Mouse (Mus musculus): Measurements from ENCODE around the gene Ccz1. TPM values are rescaled to one million over a fixed set of nuclear protein-coding genes. Genes with fewer than 3 reads are reported as not detected.

Ccz1 gene
- 33.4 and 34.1 TPM in 2 replicates for polyA plus RNA-seq (2015; fragmentation: Nextera tagmentation; extraction: Ambion mirVana)

DNA sequence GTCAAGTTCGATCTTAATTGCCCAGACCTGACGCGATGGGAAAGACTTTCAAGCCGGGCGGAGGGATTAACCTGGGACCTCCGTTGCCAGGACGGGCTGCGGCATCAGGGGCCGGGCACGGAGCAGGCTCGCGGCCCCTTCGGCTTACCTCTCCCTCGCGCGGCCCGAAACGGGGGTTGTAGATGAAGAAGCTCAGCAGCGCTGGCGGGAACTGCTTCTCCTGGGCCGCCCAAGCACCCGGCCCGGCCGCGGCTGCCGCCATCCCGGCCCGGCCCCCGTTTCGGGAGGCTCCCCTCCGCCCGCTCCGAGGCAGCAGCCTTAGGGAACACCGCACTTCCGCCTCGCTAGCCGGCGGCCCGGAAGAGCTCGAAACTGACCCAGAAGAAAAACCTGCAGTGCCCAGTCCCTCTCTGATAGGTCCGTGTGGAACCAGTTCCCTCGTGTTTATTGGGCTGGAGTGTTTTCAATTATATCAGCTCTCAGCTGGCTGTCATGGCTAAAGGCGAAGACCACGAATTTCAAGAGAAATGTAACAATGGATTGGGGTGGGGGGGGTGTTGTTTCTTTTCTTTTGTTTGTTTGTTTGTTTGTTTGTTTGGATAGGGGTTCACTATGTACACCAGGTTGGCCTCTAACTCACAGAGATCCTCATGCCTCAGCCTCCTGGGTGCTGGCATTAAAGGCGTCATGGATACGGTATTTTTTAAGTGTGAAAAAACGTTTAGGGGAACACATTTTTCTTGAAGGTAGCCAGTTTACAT is at the start of gene Ccz1:
TSS of gene Ccz1 (minus strand) at position 327 of the 761 bp plus-strand sequence.
- WGBS (ENCODE audit: insufficient replicate concordance): 2% methylated on average over 47 of the region's 47 CpGs

DNA sequence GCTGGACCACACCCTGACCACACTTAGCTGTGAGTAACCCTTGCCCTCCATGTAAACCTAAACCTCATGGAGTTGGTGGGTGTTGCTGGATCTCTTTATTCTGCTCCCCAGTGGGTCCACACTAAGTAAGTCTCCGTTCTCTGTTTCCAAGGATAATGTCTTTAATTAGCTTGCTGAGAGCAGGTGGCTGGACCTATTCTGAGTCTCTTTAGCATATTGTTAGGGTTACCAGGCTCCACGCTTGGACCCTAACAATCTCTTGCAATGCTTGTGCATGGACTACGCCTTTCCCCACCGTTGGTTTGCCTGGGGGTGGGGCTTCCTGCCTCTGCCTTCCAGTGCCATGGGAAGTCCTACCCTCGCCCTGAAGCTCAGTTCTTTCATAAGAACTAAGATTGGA is 49.4 kb upstream of the Ccz1 start:
- Histone ChIP-seq H3K9ac (ENCODE audit: low read depth, low read length) (no peak overlapping the region), H3K4me2 (ENCODE audit: low read depth, low read length) (no peak overlapping the region), H3K9me3 (replicated peaks; ENCODE audit: control insufficient read depth, low read length) (no peaks in the 10 kb centered on the region), H3K4me3 (ENCODE audit: low read depth, low read length) (no peak overlapping the region), H3K36me3 (ENCODE audit: control insufficient read depth, insufficient read depth) (no peaks in the 10 kb centered on the region), H3K27me3 (ENCODE audit: control insufficient read depth, insufficient read depth, low read depth, low read length) (no peaks in the 10 kb centered on the region), H3K27ac (ENCODE audit: low read length) (no peak overlapping the region), H3K4me1 (ENCODE audit: control insufficient read depth, low read depth, low read length) (no peaks in the 10 kb centered on the region)
- WGBS (ENCODE audit: insufficient replicate concordance): 49% methylated on average over 5 of the region's 5 CpGs
- no peak for ATAC-seq (ENCODE audit: low read depth)

More for the DNA sequence above, at the start of gene Ccz1:
- Histone ChIP-seq H3K4me1 (ENCODE audit: control insufficient read depth, low read depth, low read length) (peaks cover 11% of the 10 kb centered on the region), H3K27me3 (ENCODE audit: control insufficient read depth, insufficient read depth, low read depth, low read length) (no peaks in the 10 kb centered on the region), H3K4me3 (ENCODE audit: low read depth, low read length) (peak within 1 kb of the TSS; percentile 77), H3K4me2 (ENCODE audit: low read depth, low read length) (peak within 1 kb of the TSS; percentile 68), H3K9me3 (replicated peaks; ENCODE audit: control insufficient read depth, low read length) (no peaks in the 10 kb centered on the region), H3K9ac (ENCODE audit: low read depth, low read length) (peak within 1 kb of the TSS; percentile 81), H3K27ac (ENCODE audit: low read length) (peak within 1 kb of the TSS; percentile 84), H3K36me3 (ENCODE audit: control insufficient read depth, insufficient read depth) (peaks cover 24% of the 10 kb centered on the region)
- ATAC-seq (ENCODE audit: low read depth): peak; percentile 99

DNA sequence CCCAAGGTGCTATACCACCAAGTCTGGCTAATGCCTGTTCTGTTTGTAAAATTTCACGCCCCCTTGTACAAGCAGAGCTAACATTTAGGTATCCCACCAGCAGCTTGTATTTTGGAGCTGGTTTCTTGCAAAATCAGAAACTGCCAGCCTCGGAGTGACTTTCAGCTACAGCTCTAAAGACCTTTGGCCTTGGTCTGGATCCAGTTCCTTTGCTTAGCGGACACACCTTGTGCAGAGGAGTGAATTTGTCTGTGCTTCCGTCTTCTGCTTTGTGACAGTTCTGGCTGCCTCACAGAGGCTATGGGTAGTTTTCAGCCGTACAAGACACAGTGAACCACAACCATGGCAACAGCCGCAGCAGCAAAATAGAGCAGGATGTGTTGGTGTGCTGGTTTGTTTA is 39.7 kb upstream of the Ccz1 start:
- WGBS (ENCODE audit: insufficient replicate concordance): 61% methylated on average over 6 of the region's 6 CpGs
- H3K27ac ChIP-seq (ENCODE audit: low read length): no peak overlapping the region
- no peaks in the 10 kb centered on the region for H3K27me3 ChIP-seq (ENCODE audit: control insufficient read depth, insufficient read depth, low read depth, low read length)
- H3K9me3 ChIP-seq (replicated peaks; ENCODE audit: control insufficient read depth, low read length): no peaks in the 10 kb centered on the region
- H3K9ac ChIP-seq (ENCODE audit: low read depth, low read length): no peak overlapping the region
- no peak overlapping the region for H3K4me2 ChIP-seq (ENCODE audit: low read depth, low read length)
- no peaks in the 10 kb centered on the region for H3K36me3 ChIP-seq (ENCODE audit: control insufficient read depth, insufficient read depth)
- H3K4me1 ChIP-seq (ENCODE audit: control insufficient read depth, low read depth, low read length): no peaks in the 10 kb centered on the region
- ATAC-seq (ENCODE audit: low read depth): no peak
- H3K4me3 ChIP-seq (ENCODE audit: low read depth, low read length): no peak overlapping the region

DNA sequence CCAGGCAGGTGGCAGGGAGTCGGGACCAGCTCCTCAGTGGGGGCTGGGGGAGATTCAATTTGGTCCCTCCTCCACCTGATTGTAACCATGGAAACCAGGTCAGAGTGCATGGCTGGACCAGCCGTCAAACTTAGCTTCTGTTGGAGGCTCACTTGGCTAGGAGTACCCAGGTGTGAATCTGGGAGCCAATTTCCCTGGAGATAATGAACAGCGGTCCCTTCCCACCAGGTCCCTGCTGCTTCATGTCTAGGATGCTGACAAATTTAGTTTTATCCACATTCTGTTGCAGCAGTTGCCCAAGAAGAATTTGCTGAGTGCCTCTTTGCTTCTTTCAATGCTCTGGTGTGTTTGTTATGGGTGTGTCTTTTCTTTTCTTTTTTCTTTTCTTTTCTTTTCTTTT is 38.8 kb upstream of the Ccz1 start:
- Histone ChIP-seq H3K4me2 (ENCODE audit: low read depth, low read length) (no peak overlapping the region), H3K27ac (ENCODE audit: low read length) (no peak overlapping the region), H3K4me3 (ENCODE audit: low read depth, low read length) (no peak overlapping the region), H3K9me3 (replicated peaks; ENCODE audit: control insufficient read depth, low read length) (no peaks in the 10 kb centered on the region), H3K36me3 (ENCODE audit: control insufficient read depth, insufficient read depth) (no peaks in the 10 kb centered on the region), H3K9ac (ENCODE audit: low read depth, low read length) (no peak overlapping the region), H3K4me1 (ENCODE audit: control insufficient read depth, low read depth, low read length) (no peaks in the 10 kb centered on the region), H3K27me3 (ENCODE audit: control insufficient read depth, insufficient read depth, low read depth, low read length) (no peaks in the 10 kb centered on the region)
- WGBS (ENCODE audit: insufficient replicate concordance): 48% methylated on average over 3 of the region's 3 CpGs
- ATAC-seq (ENCODE audit: low read depth): no peak

DNA sequence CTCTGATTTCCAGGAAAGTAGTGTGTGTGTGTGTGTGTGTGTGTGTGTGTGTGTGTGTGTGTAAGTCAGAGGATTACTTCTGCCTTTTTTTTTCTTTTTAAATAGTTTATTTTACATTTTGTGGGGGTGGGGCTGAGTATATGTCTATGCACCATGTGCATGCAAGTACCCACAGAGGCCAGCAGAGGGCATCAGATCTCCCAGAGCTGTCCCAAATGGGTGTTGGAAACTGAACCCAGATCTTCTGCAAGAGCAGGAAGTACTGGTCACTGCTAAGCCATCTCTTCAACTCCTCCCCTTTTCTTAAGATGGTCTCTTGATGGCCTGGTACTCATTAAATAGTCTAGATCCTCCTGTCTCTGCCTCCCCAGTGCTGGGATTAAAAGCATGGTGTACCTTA is 36.6 kb upstream of the Ccz1 start:
- Histone ChIP-seq H3K36me3 (ENCODE audit: control insufficient read depth, insufficient read depth) (no peaks in the 10 kb centered on the region), H3K4me3 (ENCODE audit: low read depth, low read length) (no peak overlapping the region), H3K9me3 (replicated peaks; ENCODE audit: control insufficient read depth, low read length) (no peaks in the 10 kb centered on the region), H3K9ac (ENCODE audit: low read depth, low read length) (no peak overlapping the region), H3K4me1 (ENCODE audit: control insufficient read depth, low read depth, low read length) (no peaks in the 10 kb centered on the region), H3K27ac (ENCODE audit: low read length) (no peak overlapping the region), H3K27me3 (ENCODE audit: control insufficient read depth, insufficient read depth, low read depth, low read length) (no peaks in the 10 kb centered on the region), H3K4me2 (ENCODE audit: low read depth, low read length) (no peak overlapping the region)
- ATAC-seq (ENCODE audit: low read depth): no peak

DNA sequence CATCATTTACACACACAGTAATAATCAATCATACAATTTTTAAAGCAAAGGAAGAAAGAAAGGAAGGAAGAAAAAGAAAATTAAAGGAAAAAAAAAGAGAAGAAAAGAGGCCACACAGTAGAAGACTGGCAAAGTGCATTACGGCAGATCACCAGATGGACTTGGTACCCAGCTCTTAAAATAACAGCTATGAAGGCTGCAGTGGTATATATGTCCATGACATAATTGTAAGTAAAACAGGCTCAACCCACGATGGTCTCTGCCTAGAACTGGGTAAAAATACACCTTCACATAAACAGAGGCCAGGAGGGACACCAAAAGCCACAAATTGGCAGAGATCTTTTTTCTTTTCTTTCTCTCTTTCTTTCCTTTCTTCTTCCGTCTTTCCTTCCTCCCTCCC is 35.2 kb upstream of the Ccz1 start:
- H3K27me3 ChIP-seq (ENCODE audit: control insufficient read depth, insufficient read depth, low read depth, low read length): no peaks in the 10 kb centered on the region
- H3K9me3 ChIP-seq (replicated peaks; ENCODE audit: control insufficient read depth, low read length): no peaks in the 10 kb centered on the region
- no peak for ATAC-seq (ENCODE audit: low read depth)
- no peaks in the 10 kb centered on the region for H3K36me3 ChIP-seq (ENCODE audit: control insufficient read depth, insufficient read depth)
- H3K4me2 ChIP-seq (ENCODE audit: low read depth, low read length): no peak overlapping the region
- WGBS (ENCODE audit: insufficient replicate concordance): 47% methylated on average over 3 of the region's 3 CpGs
- no peaks in the 10 kb centered on the region for H3K4me1 ChIP-seq (ENCODE audit: control insufficient read depth, low read depth, low read length)
- H3K4me3 ChIP-seq (ENCODE audit: low read depth, low read length): no peak overlapping the region
- no peak overlapping the region for H3K9ac ChIP-seq (ENCODE audit: low read depth, low read length)
- H3K27ac ChIP-seq (ENCODE audit: low read length): no peak overlapping the region

DNA sequence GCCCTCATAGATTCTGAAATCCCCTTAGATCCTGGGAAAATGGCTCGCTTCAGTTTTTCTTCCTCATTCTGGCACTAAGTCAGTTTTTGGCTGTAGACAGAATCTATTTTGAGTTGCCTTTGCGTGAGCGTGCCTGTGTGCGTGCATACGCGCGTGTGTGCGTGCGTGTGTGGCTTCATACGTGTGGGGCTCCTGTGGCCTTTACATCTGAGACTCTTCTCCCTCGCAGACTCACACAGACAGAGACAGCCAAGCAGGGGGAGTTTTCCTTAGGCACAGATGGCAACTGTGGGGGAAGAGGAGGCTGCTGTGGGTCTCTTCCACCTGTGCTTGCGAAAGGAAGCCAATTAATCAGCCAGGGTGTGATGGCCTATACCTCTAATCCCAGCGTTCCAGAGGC is 32.6 kb upstream of the Ccz1 start:
- no peaks in the 10 kb centered on the region for H3K36me3 ChIP-seq (ENCODE audit: control insufficient read depth, insufficient read depth)
- H3K27me3 ChIP-seq (ENCODE audit: control insufficient read depth, insufficient read depth, low read depth, low read length): no peaks in the 10 kb centered on the region
- no peaks in the 10 kb centered on the region for H3K9me3 ChIP-seq (replicated peaks; ENCODE audit: control insufficient read depth, low read length)
- no peak for ATAC-seq (ENCODE audit: low read depth)
- no peaks in the 10 kb centered on the region for H3K4me1 ChIP-seq (ENCODE audit: control insufficient read depth, low read depth, low read length)
- H3K27ac ChIP-seq (ENCODE audit: low read length): no peak overlapping the region
- H3K4me3 ChIP-seq (ENCODE audit: low read depth, low read length): no peak overlapping the region
- 60% methylated on average over 13 of the region's 13 CpGs for WGBS (ENCODE audit: insufficient replicate concordance)
- no peak overlapping the region for H3K4me2 ChIP-seq (ENCODE audit: low read depth, low read length)
- H3K9ac ChIP-seq (ENCODE audit: low read depth, low read length): no peak overlapping the region

DNA sequence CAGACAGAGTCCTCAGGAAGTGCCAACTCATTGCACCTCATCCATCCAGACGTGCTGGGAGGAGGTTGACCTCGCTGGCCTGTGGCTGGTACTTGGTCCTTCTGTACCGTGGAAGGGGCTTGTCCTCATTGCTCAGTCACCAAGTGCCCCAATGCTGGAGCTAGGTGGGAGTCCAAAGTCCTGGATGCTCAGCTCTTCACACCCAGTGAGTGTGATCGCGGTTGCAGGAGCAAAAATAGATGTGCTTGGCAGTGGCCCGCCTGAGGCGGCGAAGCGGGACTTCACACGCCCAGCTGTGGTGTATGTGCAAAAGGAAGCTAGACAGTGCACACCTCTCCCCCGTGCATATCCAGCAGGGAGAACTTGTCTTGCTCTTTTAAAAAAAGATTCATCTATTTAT is 28.5 kb upstream of the Ccz1 start:
- no peaks in the 10 kb centered on the region for H3K9me3 ChIP-seq (replicated peaks; ENCODE audit: control insufficient read depth, low read length)
- no peak overlapping the region for H3K27ac ChIP-seq (ENCODE audit: low read length)
- no peak overlapping the region for H3K4me3 ChIP-seq (ENCODE audit: low read depth, low read length)
- no peak overlapping the region for H3K4me2 ChIP-seq (ENCODE audit: low read depth, low read length)
- no peaks in the 10 kb centered on the region for H3K27me3 ChIP-seq (ENCODE audit: control insufficient read depth, insufficient read depth, low read depth, low read length)
- 73% methylated on average over 11 of the region's 11 CpGs for WGBS (ENCODE audit: insufficient replicate concordance)
- H3K36me3 ChIP-seq (ENCODE audit: control insufficient read depth, insufficient read depth): no peaks in the 10 kb centered on the region
- ATAC-seq (ENCODE audit: low read depth): no peak
- H3K9ac ChIP-seq (ENCODE audit: low read depth, low read length): no peak overlapping the region
- no peaks in the 10 kb centered on the region for H3K4me1 ChIP-seq (ENCODE audit: control insufficient read depth, low read depth, low read length)

DNA sequence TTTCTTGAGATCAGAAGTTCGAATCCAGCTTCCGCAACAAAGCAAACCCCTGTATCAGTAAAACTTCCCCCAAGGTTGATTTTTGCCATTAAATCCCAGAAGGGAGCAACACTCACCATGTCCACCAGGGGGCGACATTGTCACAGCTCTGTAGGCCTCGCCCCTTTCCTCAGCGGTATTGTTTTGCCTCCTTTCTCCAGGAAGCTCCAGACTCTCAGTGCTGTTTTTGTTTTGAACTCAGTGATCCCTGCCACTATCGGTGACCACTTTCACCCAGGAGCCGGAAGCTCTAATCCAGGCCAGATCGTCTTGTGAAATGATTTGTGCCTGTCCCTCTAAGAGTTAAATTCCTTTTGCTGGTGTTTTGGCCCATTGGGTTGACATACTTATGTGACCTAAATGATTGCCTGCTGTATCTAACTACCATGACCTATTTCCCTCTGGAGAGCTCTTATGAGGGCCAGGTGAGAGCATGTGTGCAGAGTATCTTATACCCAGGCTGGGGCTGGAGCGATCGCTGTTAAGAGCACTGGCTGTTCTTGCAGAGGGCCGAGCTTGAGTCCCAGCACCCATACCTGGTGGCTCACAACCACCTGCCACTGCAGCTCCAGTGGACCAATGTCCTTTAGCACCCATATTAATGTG is 26.2 kb upstream of the Ccz1 start:
- Histone ChIP-seq H3K36me3 (ENCODE audit: control insufficient read depth, insufficient read depth) (no peaks in the 10 kb centered on the region), H3K27ac (ENCODE audit: low read length) (no peak overlapping the region), H3K4me2 (ENCODE audit: low read depth, low read length) (no peak overlapping the region), H3K9me3 (replicated peaks; ENCODE audit: control insufficient read depth, low read length) (no peaks in the 10 kb centered on the region), H3K4me1 (ENCODE audit: control insufficient read depth, low read depth, low read length) (no peaks in the 10 kb centered on the region), H3K9ac (ENCODE audit: low read depth, low read length) (no peak overlapping the region), H3K4me3 (ENCODE audit: low read depth, low read length) (no peak overlapping the region), H3K27me3 (ENCODE audit: control insufficient read depth, insufficient read depth, low read depth, low read length) (no peaks in the 10 kb centered on the region)
- 38% methylated on average over 11 of the region's 11 CpGs for WGBS (ENCODE audit: insufficient replicate concordance)
- no peak for ATAC-seq (ENCODE audit: low read depth)

All from liver, embryonic 16.5 days (tissue).